Mouse (Mus musculus) embryonic stem cell, embryonic (primary cell): ENCODE data around the gene Rel.
"Not testable (repeated sequence)": the region's sequence is repeated elsewhere in the genome, so short reads cannot be mapped to it uniquely, and the experiment has no call there.

Experiments used
- CTCF ChIA-PET, 4 experiments: fragments of 300-600 bp in 2 of 4; fragments of 350-600 bp in 2 of 4; sonication (Branson Sonifier 250); formaldehyde crosslinking; loops; one replicate each; lab custom pipeline; 2022; ENCODE audit warnings: inconsistent platforms in 2 of 4; lab: Charles Lee
- POLR2A ChIA-PET, 4 experiments: fragments of 300-600 bp in 2 of 4; fragments of 350-600 bp in 2 of 4; sonication (Branson Sonifier 250); formaldehyde crosslinking; loops; one replicate each; lab custom pipeline; 2022; ENCODE audit warnings: antibody characterized with exemption in 4 of 4, inconsistent platforms in 1 of 4; lab: Charles Lee

Rel gene

GRCm38 (mm10) chr11:23767369-23767768 is 3.4 kb downstream of the Rel start:
- POLR2A ChIA-PET = interaction anchor here in 1 of 4 experiments (0.8 kb wide), 1 partner anchor 10 kb away, joined by 3 read pairs; no protein-coding TSS in a partner anchor
- CTCF ChIA-PET = not testable (repeated sequence)

- CTCF ChIA-PET = no interaction called here
- POLR2A ChIA-PET = no interaction called here
These were observed 8.1 kb downstream of the Rel start for GRCm38 (mm10) chr11:23762635-23763034.

- ChIA-PET CTCF (interaction anchor here in 1 of 4 experiments (0.7 kb wide), 1 partner anchor 98 kb away, joined by 3 read pairs; no protein-coding TSS in a partner anchor), POLR2A (no interaction called here)
These were observed 12.6 kb downstream of the Rel start for GRCm38 (mm10) chr11:23758218-23758617.

GRCm38 (mm10) chr11:23754329-23754728 is 16.4 kb downstream of the Rel start:
- ChIA-PET CTCF (interaction anchor here in 1 of 4 experiments (0.5 kb wide), 1 partner anchor 180 kb away, joined by 3 read pairs; no protein-coding TSS in a partner anchor), POLR2A (interaction anchor here in 1 of 4 experiments (1.1 kb wide), 1 partner anchor 17 kb away, joined by 4 read pairs; no protein-coding TSS in a partner anchor)

GRCm38 (mm10) chr11:23753136-23753710 is 17.5 kb downstream of the Rel start:
- POLR2A ChIA-PET = interaction anchor here in 2 of 4 experiments (0.9 to 1.6 kb wide), 2 partner anchors 17 to 31 kb away, joined by 3 to 4 read pairs; no protein-coding TSS in a partner anchor

GRCm38 (mm10) chr11:23746102-23746501 is 24.7 kb downstream of the Rel start:
- ChIA-PET CTCF (no interaction called here), POLR2A (no interaction called here)

More at GRCm38 (mm10) chr11:23753136-23753710, 17.5 kb downstream of the Rel start:
- CTCF ChIA-PET = no interaction called here

- POLR2A ChIA-PET = no interaction called here
- CTCF ChIA-PET = no interaction called here
These were observed 26.4 kb downstream of the Rel start for GRCm38 (mm10) chr11:23744352-23744751.

- ChIA-PET POLR2A (no interaction called here), CTCF (no interaction called here)
These were observed 29.4 kb downstream of the Rel start for GRCm38 (mm10) chr11:23741386-23741785.

- ChIA-PET POLR2A (interaction anchor here in 2 of 4 experiments (0.7 kb wide), 2 partner anchors 8 to 30 kb away, joined by 3 read pairs; no protein-coding TSS in a partner anchor), CTCF (interaction anchor here in 1 of 4 experiments (0.5 kb wide), 1 partner anchor 18 kb away, joined by 3 read pairs; no protein-coding TSS in a partner anchor)
These were observed 29.9 kb downstream of the Rel start for GRCm38 (mm10) chr11:23740895-23741294.

- ChIA-PET CTCF (interaction anchor here in 1 of 4 experiments (0.7 kb wide), 1 partner anchor 20 kb away, joined by 3 read pairs; no protein-coding TSS in a partner anchor), POLR2A (interaction anchor here in 1 of 4 experiments (0.9 kb wide), 1 partner anchor 13 kb away, joined by 4 read pairs; no protein-coding TSS in a partner anchor)
These were observed 34.8 kb downstream of the Rel start for GRCm38 (mm10) chr11:23735820-23736470.

GRCm38 (mm10) chr11:23734749-23735286 is 36.0 kb downstream of the Rel start:
- CTCF ChIA-PET = no interaction called here
- POLR2A ChIA-PET = no interaction called here

GRCm38 (mm10) chr11:23732840-23733239 is 37.9 kb downstream of the Rel start:
- ChIA-PET POLR2A (interaction anchor here in 2 of 4 experiments (0.5 to 2.0 kb wide), 6 partner anchors 8 to 339 kb away, joined by 3 to 7 read pairs (median 4); partner anchors contain the start of genes Pex13 (in 1 of the 2), Pus10 (in 1 of the 2) and Rel (in 1 of the 2)), CTCF (no interaction called here)

GRCm38 (mm10) chr11:23730120-23730519 is 40.6 kb downstream of the Rel start:
- ChIA-PET POLR2A (interaction anchor here in 1 of 4 experiments (0.7 to 2.2 kb wide), 3 partner anchors 9 to 64 kb away, joined by 3 to 5 read pairs (median 4); partner anchors contain the start of genes Pex13 and Pus10), CTCF (interaction anchor here in 1 of 4 experiments (1.1 kb wide), 1 partner anchor 93 kb away, joined by 4 read pairs; no protein-coding TSS in a partner anchor)

GRCm38 (mm10) chr11:23728186-23728585 is 42.6 kb downstream of the Rel start:
- ChIA-PET POLR2A (interaction anchor here in 2 of 4 experiments (1.0 to 1.2 kb wide), 3 partner anchors 11 to 62 kb away, joined by 3 to 5 read pairs (median 3); partner anchors contain the start of genes Pex13 (in 1 of the 2) and Pus10 (in 1 of the 2)), CTCF (no interaction called here)

GRCm38 (mm10) chr11:23726441-23726840 is 44.3 kb downstream of the Rel start:
- CTCF ChIA-PET = interaction anchor here in 1 of 4 experiments (0.6 kb wide), 1 partner anchor 1044 kb away, joined by 4 read pairs; no protein-coding TSS in a partner anchor
- POLR2A ChIA-PET = interaction anchor here in 3 of 4 experiments (0.5 to 1.3 kb wide), 6 partner anchors 14 to 129 kb away, joined by 3 to 5 read pairs (median 3); partner anchors contain the start of genes Pex13 (in 2 of the 3) and Pus10 (in 2 of the 3)

GRCm38 (mm10) chr11:23725850-23726249 is 44.9 kb downstream of the Rel start:
- ChIA-PET POLR2A (interaction anchor here in 2 of 4 experiments (1.3 to 1.9 kb wide), 2 partner anchors 20 to 60 kb away, joined by 3 to 4 read pairs; partner anchors contain the start of genes Pex13 (in 1 of the 2) and Pus10 (in 1 of the 2)), CTCF (no interaction called here)

- ChIA-PET CTCF (interaction anchor here in 3 of 4 experiments (0.6 to 1.2 kb wide), 3 partner anchors 18 to 880 kb away, joined by 3 to 4 read pairs (median 4); no protein-coding TSS in a partner anchor), POLR2A (interaction anchor here in 3 of 4 experiments (0.8 to 2.3 kb wide), 16 partner anchors 8 to 224 kb away, joined by 3 to 12 read pairs (median 3); partner anchors contain the start of genes Pex13 (in 2 of the 3), Pus10 (in 2 of the 3), Rel (in 2 of the 3) and 0610010F05Rik (in 1 of the 3))
These were observed 48.4 kb downstream of the Rel start for GRCm38 (mm10) chr11:23722326-23722725.

- POLR2A ChIA-PET = no interaction called here
- CTCF ChIA-PET = no interaction called here
These were observed 50.9 kb downstream of the Rel start for GRCm38 (mm10) chr11:23719825-23720224.
